Mouse (Mus musculus): ENCODE results near the gene Akap1.

The Akap1 gene

GRCm38 (mm10) chr11:88873667-88874030 is 9.3 kb upstream of the Akap1 start:
- DNase-seq = peak in 1 of 2 experiments; percentile 16

- DNase-seq = peak in 1 of 2 experiments; percentile 18
Observed at GRCm38 (mm10) chr11:88873027-88873666, 8.8 kb upstream of the Akap1 start.

DNA sequence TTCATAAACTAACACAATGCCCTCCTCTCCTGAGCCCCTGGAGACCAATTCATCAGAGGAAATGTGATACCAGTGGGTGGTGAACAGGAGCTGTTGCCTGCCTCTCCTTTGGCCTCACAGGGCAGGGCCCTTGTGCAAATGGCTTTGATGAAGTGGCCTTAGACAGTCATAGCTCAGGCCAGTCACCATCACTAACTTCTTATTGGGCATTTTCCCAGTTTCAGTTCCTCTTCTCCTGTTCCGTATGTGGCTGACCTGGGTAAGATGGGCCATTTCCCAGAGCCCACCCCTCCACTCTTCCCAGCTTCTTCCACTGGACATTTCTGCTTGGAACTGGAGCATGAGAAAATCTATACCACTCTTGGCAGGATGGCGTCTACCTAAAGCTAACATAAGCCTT is 5.1 kb upstream of the Akap1 start:
- no peak for DNase-seq

DNA sequence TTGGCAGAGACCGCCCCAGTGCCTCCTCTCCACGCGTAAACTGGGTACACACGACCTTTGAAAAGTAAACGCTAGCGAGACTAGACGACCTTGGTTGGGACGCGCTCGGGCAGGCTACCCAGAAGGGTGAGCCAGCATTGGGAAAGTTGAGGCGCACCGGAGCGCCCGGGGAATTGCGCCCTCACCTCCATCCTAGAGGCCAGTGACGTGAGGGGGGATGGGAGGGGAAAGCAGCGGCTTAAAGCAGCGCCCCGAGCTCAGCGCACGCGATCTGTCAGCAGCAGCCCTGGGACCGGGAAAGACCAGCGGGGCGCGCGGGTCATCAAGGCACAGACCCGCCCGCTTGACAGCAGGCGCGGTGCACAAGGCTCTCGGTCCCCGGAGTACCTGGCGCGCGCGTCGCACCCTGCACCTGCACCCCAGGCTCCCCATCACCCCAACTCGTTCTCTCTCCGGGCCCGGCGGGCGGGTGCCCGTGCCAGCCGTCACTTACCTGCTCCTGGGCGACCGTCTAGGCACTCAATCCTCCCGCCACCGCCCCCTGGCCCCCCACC is 405 bp downstream of the Akap1 start:
- peak; percentile 65 to 78 for DNase-seq

GRCm38 (mm10) chr11:88863071-88863903 is 1.1 kb downstream of the Akap1 start:
- DNase-seq = peak; percentile 37 to 60

DNA sequence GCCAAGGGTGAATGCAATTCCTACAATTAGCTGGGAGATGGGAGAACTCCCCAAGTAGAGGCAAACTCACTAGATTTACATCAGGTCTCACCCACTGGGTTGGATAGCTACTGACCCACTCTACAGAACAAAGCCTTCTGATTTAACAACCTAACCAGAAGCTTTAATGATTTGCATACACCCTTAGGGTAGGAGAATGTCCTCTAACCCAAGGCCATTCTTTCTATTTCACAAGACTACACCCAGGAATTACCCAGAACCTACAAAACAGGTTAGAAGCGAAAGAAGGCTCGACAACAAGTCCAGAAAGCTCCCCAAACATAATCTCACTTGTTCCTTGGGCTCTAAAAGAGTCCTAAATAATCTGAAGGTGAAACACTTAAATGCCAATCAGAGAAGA is 2.0 kb downstream of the Akap1 start:
- DNase-seq = no peak

- no peak for DNase-seq
Observed at GRCm38 (mm10) chr11:88861060-88861459, 3.3 kb downstream of the Akap1 start.

- no peak for DNase-seq
Observed at GRCm38 (mm10) chr11:88860641-88861040, 3.7 kb downstream of the Akap1 start.

DNA sequence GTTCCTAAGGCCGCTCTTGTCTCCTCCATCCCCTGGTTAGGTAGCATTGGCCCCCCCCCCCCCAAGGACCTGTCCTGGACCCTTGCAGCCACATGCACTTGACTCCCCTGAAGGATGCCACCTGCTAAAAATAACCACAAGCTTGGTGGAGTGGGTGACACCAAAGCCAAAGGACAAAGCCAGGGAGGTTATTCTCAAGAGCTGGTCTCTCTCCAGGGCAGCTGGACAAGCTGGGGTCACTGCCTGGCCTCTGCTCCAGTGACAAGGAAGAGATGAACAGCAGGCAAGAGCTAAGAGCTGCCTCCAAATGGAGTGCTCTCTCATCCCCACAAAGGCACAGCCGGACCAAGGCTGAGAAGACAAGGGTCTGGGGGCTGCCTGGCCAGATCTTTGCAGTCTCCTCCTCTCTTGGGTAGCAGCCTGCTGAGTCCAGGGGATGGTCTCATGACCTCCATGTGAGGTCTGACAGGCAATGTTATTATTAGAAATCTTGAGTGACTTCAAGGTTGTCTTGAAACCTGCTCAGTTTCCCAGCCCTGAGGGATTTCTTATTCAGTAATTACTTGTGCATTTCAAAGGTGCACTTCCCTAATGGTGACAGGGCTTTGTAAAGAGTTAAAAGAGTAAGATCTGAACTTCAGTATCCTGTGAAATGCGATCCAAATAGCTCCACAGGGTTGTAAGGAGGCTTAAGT is 6.9 kb downstream of the Akap1 start:
- DNase-seq = no peak

DNA sequence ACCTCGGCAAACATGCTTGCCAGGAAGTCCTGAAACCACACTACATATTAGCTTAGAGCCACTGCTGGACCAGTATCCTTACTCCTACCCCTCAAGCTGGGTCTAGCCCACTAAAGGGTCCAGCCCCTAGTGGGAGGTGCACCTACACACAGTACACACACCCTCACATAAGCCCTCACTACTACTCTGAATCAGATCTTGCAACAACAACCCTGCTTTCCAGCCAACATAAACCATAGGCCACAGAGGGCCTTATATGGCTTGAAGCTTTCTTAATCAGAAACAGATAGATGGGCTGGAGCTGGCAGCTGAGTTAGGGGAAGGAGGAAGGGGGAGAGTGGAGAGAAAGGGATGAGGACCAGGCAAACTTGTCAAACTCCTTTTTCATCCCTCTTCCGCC is 8.0 kb downstream of the Akap1 start:
- no peak for DNase-seq

DNA sequence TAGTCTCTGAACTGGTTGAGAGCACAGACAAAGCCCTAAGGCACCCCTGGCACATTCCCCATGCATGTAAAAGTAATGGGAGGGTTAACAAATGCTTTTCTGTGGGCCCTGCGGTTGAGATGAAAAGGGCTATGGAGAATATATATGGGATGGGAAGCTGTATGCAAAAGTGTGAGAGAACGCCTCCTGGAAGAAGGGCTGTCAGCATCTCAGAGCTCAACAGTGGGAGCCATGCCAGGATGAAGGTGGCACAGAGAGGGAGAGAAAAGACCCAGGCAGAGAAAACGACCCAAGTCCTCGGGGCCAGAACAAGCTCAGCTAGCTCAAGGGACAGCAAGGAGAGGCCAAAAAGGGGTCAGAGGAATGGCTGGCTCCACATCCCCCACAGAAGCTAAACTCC is 8.6 kb downstream of the Akap1 start:
- DNase-seq = no peak

DNA sequence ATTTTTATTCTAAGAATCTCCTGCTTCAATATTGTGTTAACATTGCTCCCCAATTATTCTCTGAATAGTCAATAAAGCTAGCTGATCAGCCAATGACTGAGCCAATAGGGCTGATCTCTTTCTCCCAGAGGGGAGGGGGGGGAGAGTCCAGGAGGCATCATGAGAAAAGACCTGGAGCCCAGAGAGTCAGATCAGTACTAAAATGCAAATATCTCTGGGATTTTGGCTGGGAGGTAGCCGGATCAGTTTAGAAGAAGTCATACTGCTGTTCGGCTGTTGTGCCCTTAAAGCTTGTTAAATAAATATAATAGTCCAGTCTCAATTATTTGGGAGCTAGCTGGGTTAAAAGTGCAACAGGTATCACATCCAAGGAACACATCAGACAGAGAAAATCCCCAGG is 10.8 kb downstream of the Akap1 start:
- DNase-seq = no peak

DNA sequence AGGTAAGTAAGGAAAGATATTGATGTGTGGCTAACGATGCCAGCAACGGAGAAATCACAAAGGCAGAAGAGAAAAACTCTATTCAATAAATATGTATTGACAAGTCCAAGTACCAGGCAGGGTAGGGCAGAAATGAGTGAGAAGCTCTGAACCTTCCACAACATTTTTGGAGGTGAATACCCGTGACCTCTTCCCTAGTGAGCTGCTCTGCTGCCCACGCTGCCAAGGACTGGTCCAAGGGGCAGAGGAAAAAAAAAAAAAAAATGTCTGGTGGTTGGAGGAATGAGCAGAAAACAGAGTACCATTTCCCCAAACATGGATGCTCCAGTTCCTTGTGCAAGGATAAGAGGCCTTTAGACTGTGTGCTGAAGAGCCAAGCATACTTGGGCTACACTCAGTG is 11.6 kb downstream of the Akap1 start:
- DNase-seq = no peak

DNA sequence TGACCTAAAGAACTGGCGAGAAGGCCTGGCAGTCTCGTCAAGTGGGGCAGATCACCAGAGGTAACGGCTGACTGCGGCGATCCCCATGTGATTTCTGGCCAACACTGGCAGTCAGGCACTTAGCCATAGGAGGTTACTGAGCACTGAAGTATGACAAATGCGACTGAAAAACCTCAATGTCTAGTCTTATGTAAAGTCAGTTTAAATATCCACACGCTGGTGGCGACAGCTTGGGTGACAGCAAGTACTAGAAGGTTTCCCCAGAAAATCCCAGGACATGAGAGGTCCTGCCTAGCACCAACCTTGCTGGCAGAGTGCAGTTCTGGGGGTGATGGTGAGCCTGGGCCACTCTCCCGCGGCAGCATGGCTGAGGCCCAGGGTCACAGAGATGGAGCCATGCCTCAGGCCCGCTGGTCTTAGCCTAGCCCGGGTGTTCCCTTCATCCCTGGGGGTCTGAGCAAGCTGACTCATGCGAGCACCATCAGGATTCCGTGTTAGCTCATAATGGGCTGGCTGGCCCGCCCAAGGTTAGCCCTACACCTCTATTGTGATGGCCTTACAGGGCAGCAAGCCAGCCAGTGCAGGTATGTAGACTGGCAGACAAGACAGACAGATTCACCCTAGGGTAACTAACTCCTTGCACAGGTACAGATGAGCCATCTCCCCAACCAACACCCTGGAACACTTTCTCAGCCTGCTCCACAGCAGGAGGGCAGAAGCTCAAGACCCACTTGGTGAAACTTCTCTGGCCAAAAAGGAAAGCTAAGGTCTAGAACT is 13.1 kb downstream of the Akap1 start:
- DNase-seq = peak in 1 of 2 experiments; percentile 45

DNA sequence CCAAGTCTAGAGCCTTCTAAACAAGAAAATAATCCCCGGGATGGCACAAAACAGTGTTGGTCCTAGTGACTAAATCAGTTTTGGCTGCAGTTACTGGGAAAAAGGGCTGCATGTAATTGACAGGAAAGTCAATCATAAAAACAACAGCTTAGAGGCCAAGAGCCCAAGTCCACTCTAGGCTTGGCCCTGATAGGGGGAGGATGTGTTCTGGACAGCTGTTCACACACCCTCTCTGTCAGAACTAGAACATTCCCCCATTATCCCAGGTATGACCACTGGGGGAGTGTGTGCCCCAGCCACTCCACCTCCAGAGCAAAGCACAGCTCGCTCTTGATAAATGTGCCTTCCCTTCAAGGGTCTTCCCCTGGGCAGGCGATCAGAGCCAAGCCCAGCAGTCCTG is 14.7 kb downstream of the Akap1 start:
- DNase-seq = peak in 1 of 2 experiments; percentile 57

GRCm38 (mm10) chr11:88849284-88849683 is 15.1 kb downstream of the Akap1 start:
- peak; percentile 72 to 81 for DNase-seq

- peak; percentile 72 to 77 for DNase-seq
Observed at GRCm38 (mm10) chr11:88848590-88848989, 15.8 kb downstream of the Akap1 start.

GRCm38 (mm10) chr11:88847281-88848006 is 16.9 kb downstream of the Akap1 start:
- DNase-seq = peak in 1 of 2 experiments; percentile 32

GRCm38 (mm10) chr11:88844384-88844783 is 20.0 kb downstream of the Akap1 start:
- no peak for DNase-seq

GRCm38 (mm10) chr11:88843305-88843704 is 21.1 kb downstream of the Akap1 start:
- DNase-seq = no peak

DNA sequence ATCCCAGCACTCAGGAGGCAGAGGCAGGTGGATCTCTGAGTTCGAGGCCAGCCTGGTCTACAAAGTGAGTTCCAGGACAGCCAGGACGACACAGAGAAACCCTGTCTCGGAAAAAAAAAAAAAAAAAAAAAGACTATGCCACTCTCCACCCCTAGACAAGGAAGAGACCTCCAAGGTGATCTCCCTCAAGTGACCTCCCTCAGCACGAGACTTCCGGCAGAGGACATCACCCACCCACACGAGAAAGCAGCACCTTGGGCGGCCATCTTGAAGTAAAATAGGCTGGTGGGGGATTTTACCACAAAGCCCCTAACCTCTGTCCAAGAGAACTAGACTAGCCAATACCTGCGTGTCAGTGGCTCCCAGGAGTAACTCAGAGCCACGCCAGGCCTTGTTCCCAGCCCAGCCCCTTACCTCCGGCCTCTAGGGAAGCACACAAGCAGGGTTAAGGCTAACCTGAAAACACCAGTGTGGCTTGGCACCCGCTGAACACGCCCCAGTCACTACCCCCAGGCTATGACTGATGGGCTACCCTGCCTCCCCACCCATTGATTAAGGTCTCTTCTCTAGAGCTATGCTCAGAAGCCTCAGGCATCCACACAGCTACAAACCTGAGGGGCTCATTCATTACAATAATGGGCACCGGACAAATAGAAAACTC is 21.9 kb downstream of the Akap1 start:
- no peak for DNase-seq

All from kidney, postnatal 4 days (tissue).